Mouse (Mus musculus) heart, adult 11 months (tissue): Measurements from ENCODE around the gene Slc30a7.

Experiments
- DNase-seq: peaks from one replicate; pipeline ENCODE4 v3.0.0; 2022

Slc30a7 gene

DNA sequence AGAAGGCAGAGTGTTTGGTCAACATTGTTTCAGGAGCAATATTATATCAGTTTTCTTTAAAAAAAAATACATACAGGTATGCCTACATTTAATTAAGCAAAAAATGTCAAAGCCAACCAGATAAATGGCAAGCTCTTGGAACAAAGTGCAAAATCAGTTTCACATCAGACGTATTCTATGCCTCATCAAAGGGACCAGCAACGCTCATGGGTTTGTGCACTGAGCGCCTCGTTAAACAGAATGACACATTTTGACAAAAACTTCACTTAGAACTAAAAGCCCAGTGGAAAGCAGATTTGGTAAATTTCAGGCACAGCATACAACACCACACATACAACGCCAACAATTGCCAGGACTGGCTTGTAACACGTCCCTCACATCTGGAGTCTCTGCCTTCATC, 62.8 kb downstream of the Slc30a7 start:
- DNase-seq, result no peak

DNA sequence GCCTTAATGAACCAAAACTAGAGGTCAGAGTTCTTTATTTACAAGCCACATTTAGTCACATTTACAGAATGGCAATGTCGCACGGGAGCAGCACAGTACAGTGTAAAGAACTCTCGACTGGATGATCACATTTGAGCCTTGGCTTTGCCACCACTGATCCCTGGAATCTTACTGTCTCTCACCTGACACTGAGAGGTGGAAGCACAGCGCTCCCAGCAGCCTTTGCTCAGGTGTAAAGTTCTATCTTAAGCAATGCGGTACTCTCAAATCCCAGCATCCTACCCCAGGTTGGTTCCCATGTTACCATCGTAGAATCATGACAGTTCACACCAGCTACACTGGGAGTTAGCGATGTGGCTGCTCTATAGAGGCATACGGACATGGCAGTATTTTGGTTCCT, 65.7 kb downstream of the Slc30a7 start:
- DNase-seq, result peak; percentile 59

DNA sequence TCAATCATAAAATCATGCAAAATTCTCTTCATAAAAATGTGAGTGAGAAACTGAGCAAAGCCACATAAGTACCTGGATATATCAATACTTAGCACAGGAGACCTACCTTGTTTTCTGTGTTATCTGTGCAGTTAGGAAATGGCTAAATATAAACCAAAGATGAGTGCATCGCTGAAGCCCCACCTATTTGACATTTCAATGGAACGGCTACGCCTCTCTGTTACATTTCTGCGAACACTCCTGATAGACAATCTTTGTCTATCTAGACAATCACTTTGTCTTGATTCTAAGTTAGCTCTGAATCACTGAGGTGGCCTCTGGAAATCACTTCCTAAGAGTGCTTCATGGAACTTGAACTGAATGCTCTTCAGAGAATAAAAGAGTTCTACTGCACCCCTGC, 66.7 kb downstream of the Slc30a7 start:
- no peak for DNase-seq

DNA sequence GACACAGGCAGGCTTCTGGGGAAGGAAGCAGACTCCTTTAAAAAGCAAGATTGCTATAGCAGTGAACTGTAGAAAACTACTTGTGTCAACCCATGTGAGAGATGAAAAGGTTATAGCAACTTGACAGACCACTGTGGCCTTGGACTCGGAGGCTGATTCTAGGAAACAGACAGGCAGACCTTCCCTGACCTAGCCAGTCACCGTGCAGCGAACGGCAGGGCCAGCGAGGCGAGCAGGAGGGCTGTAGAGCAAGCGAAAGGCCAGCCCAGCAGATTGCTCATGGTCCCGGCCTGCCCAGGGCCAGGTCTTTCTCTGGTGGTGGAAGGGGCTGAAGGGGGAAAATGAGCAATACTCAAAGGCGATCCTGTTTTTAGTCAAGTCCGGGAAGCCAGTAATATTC, 69.4 kb downstream of the Slc30a7 start:
- peak; percentile 76 for DNase-seq

DNA sequence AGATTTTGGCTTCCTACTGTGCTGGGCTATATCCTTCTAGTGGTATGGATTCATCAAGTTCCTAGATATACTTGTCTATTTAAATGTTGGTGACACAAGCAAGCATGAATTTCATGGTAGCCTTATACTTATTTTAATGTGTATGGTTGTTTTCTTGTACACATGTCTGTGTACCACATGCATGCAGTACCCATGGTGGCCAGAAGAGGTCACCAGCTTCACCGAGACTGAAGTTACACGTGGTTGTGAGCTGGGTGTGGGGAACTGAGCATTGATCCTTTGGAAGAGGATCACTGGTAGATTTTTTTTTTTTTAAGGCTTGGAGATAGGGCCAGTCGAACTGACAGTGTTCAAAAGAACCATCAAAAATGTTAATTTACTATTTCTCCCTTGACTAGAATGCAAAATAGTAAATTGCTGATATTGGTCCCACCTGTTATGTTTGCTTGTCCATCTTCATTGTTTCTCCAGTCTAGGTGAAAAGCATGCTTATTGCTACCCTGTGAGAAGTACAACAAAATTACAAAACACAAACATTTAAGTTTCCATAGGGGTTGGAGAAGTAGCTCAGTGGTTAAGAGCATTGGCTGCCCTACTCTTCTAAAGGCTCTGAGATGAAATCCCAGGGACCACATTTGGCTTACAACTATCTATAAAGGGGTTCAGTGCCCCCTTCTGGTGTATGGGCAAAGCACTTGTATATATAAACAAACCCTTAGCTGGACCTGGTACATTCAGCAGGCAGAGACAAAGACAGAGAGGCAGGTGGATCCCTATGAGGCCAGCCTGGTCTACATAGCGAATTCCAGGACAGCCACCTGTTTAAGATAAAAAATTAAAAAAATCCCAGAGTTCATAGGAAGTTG, 70.2 kb downstream of the Slc30a7 start:
- DNase-seq, result peak; percentile 90

DNA sequence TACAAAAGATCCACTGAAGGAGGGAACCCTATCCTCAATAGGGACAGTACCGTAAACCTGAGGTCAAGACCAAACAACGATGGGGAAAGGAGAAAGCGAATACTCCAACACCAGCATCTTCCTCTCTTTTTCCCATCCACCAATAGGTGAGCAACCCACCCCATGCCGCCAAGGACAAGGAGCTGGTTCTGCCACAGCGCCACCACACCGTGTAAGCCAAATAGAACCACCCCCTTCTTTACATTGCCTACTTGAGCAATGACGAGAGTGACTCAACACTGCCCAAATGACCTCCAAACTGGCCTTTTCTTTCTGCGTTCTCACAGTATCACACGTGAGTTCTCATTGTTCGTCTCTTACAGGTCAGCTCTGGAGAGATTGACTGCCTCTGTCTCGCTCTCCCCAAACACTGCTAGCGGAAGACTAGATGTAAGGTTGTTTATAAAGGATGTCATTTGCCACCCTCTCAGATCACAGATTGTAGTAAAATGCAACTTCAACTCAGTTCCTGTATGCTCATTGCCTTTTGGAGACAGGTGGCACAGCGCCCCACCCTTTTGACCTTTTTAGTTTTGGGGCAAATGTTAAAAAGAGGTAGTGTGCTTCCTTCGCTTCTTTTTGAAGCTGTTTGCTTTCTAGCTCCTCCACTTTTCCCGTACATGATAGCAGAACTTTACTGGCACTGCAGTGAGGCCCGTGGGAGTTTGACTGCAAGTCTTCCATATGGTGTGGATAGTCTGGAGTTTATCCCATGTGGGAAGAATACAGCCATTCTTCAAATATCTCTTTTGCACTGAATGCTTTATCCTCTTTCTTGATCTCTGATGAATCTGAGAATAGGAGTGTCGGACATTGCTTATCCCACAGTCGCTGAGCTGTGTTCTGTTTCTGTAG, 73.7 kb downstream of the Slc30a7 start:
- peak; percentile 85 for DNase-seq

DNA sequence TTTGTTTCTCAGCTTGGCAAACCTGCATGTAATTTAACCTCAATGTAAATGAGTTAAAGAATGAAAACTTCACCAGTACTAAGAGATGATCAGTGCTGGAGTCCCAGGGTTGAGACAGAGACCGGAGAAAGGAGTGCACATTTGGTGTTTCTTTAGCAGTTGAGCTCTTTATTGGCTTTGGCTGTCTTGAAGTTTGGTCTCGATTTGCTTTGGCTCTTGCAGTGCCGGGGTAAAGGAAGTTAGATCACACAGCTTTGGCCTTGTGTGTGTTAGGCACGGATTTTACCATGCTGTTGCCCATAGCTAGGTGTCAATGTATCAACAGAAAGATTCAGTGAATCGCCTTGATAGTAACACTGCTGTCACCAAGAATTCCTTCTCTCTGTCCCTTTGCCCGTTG, 75.5 kb downstream of the Slc30a7 start:
- DNase-seq, result peak; percentile 59

DNA sequence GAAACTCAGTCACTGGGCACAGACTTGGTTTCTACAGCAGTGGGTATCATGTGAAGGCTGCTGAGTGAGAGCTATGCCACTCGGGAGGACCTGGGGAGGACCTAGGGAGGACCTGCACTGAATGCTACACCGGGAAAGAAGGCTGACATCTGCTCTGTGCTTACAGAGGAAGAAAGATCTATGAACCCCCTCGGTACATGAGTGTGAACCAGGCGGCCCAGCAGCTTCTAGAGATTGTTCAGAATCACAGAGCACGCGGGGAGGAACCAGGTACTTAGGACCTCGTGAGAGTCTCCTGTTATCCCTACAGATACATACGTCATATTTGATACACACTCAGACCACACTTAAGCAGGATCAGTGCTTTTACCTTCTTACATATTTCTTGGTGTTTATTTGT, 80.7 kb downstream of the Slc30a7 start:
- DNase-seq, result peak; percentile 59

DNA sequence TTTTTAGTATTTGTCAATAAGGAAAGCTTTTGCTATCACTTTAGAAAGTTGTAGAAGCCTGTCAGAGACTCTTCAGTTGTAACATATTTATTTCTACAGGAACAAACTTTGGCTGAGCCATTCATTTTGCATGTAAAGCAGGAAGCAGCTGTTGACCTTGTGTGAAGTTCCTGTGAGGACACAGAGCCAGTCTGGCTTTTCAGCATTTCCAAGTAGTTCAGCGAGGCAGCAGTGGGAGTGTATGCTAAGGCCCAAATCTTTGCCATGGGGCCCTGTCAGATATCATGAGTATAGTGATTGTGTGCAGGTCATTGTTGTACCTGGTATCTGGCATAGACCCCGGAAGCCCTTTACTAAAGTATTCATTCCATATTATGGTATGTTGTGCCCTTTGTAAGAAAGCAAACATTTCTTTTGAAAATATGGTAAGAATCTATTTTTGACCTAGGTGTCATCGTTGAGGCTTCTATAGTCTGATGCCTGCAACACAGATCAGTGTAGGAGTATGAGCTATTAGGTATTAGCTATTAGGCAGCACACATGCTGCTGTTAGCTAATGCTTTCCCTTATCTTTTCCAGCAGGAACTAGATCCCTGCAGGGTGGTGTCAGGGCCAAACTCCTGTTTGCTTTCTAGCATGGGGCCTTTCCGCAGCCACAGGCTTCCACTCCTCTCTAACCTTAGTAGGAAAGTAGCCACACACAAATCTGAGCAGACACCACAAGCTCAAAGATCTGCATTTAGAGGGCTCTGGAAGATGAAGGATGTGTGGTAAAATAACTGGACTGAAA, 82.6 kb downstream of the Slc30a7 start:
- peak; percentile 89 for DNase-seq

DNA sequence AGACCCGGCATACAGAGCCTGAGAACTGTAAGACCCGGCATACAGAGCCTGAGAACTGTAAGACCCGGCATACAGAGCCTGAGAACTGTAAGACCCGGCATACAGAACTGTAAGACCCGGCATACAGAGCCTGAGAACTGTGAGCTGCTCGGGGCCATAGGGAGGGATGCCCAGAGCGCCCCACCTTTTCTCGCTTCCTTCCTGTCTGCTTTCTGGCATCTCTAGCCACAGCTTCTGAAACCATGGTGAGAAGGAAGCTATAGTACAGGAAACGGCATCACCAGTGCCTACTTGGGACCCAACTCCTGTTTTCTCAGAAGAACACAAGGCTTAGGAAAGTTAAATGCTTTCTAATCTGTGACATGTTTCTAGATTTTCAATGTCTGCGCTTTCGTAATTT, 99.8 kb downstream of the Slc30a7 start:
- peak; percentile 79 for DNase-seq

DNA sequence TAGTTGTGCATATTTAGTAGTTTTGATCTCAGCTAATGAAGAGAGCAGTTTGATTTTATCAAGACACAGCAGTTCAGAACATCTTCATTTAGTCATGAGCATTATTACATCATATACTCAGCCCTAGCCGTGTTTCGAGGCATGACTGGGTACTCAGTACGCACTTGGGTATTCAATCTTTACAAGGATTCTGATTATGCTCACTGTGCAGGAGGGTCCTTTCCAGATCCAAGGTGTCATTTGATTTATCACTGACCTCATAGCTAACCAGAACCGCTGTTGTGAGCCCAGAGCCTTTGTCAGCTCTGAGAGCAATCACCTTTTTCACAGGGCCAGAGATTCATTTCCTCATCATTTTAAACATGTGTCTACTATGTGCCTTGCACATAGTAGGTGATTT, 101.6 kb downstream of the Slc30a7 start:
- no peak for DNase-seq

DNA sequence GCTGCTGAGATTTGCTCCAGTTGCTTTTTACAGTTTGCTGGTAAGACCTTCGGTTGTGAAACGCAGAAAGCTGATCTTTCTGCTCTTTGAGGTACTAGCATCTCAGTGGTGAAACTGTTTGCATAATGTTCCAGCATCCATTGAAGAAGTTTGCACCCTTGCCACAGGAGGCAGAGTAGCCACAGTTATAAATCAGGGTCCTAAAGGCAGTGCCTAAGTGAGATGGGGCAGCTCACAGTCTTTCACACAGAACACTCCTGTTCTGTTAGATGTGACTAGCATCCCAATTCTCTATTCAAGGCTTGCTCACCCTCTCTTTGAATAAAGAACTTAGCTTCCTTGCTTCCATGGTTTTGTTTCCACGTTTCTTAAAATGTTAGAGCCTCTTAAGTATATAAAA, 102.1 kb downstream of the Slc30a7 start:
- no peak for DNase-seq

DNA sequence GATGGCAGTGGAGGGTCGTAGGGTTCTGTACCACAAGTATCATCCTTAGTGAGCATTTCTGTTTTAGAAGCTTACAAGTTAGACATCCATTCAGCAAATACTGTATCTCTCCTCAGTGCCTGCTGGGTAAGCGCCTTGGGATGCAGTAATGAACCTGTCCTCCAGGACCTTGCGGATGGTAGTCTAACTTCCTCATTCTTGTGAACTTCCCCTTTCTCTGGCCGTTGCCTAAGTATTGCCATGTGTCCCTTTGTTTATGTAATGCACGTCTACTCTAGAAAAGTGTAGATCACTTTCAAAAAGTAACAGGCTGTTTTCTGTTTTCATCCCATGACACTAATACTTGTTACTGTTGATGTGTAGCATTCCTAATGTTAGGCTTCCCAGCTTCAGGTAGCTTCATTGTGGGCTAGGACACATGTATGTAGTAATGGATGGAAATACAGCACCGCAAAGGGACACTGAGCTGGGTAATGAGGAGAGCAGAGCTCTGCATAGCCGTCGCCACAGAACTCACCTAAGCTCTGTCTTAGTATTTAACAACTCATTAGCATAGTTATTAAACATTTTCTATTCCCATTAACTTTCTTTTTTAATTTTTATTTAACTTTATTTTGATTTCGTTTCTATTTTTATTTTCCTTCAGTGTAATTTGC, 104.8 kb downstream of the Slc30a7 start:
- no peak for DNase-seq

DNA sequence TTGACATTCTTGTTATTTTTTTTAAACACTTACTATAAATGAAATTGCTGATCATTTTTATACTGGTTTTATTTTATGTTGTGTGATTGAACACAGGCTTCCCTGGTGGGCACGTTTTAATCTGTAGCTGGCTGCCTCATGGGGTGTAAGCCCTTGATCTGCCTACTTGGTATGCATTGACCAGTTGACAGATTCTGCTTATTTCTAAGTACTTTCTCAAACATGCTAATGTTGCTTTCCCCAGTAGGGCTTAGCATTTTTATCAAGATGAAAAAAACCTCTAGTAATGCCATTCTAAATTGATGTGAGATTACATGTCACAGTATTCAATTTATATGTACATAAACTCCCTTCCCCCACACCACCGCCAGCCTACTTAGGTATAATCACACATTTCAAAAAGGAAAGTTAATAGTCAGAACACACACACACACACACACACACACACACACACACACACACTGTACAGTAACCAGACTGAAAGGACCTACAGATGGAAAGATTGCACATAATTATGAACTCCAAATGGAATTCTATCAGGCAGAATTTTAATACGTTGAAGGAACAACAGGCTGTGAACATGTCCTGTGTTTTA, 108.8 kb downstream of the Slc30a7 start:
- no peak for DNase-seq

DNA sequence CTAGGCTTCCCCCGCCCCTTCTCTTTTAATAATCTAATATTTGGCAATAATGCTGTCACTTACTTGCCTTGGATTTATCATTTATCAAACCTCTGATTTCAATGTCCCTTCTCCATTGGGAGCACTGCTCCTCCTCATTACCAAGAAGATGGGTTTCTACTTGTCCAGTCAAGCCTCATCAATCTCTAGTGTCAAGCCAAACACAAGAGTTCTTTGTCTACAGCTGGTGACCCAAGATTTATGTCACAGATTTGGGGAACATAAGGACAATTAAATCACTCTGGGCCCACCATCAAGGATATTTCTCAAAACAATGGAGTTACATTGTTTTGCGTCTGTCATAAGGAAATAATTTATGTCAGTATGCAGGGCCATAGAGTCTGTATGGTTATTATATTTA, 114.0 kb downstream of the Slc30a7 start:
- no peak for DNase-seq

DNA sequence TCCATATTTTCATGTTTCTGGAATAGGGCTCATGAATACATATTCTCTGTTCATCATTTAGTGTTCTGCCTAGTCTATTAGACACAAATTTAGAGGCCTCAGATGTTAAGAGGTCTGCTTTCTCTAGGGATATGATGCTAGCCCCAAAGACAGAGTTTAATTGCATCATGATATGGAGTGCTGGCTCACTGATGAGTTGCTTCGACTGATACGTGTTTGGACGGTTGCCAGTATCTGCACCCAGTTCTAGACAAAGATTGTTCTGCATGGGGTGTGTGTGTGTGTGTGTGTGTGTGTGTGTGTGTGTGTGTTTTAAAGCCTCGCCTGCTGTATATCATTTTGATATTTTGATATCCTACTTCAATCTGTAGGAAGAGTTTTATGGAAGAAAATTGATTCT, 114.9 kb downstream of the Slc30a7 start:
- DNase-seq, result no peak
